Mouse (Mus musculus) olfactory bulb, adult 2 months (tissue): ENCODE measurements around the gene Gm11027.
"Not testable (repeated sequence)": the region's sequence is repeated elsewhere in the genome, so short reads cannot be mapped to it uniquely, and the experiment has no call there.

Source experiments
- CTCF ChIP-seq: fragments of 200-500 bp; IDR thresholded peaks from 2 replicates; pipeline ENCODE4 v1.5.1; 2012; ENCODE audit warnings: low read depth, mild to moderate bottlenecking, low read length, moderate library complexity; ENCODE audit not compliant: insufficient read depth
- POLR2A ChIP-seq: fragments of 200-500 bp; IDR thresholded peaks from 2 replicates; pipeline ENCODE4 v1.6.1; 2012; ENCODE audit warnings: mild to moderate bottlenecking, low read depth, low read length, moderate library complexity; ENCODE audit not compliant: insufficient read depth

DNA sequence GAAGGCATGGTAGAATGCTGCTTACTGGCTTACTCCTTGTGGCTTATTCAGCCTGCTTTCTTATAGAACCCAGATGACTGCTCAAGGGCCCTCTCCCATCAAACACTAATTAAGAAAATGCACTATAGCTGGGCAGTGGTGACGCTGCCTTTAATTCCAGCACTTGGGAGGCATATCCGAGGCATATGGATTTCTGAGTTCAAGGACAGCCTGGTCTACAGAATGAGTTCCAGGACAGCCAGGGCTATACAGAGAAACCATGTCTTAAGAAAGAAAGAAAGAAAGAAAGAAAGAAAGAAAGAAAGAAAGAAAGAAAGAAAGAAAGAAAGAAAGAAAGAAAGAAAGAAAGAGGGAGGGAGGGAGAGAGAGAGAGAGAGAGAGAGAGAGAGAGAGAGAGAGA, at the start of gene Gm11027:
- not testable (repeated sequence) for TF ChIP-seq CTCF, POLR2A
